Mouse (Mus musculus) stomach, postnatal 0 days (tissue): Measurements from ENCODE around the gene Ap1m1.

ENCODE experiments used
- CTCF ChIP-seq: IDR thresholded peaks from 2 replicates; pipeline ENCODE4 v1.5.1; 2016; ENCODE audit warnings: antibody characterized with exemption, low read depth, mild to moderate bottlenecking, moderate library complexity
- EP300 ChIP-seq: optimal IDR thresholded peaks from 2 replicates; pipeline ENCODE3; 2016; ENCODE audit warnings: antibody characterized with exemption

DNA sequence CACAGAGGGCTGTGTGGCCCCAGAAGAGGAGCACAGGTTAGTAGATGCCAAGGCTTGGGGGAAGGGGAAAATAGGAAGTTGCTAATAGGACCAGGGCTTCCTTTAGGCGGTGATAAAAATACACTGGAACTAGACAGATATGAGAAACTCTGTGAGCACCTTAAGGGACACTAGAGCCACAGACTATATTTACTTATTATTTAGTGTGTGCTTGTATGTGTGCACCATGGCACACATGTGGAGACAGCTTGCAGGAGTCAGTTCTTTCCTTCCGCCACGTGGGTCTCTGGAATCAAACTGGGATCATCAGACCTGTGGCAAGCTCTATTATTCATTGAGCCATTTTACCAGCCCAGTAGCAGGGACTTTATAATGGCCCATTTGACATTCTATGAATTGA, 55.3 kb downstream of the Ap1m1 start:
- no peak for TF ChIP-seq CTCF
- TF ChIP-seq EP300: no peak
